Mouse (Mus musculus) stomach, postnatal 0 days (tissue): ENCODE results near the gene Dcxr. TPM values are rescaled to one million over a fixed set of nuclear protein-coding genes. Genes with fewer than 3 reads are reported as not detected.

Experiments used
- ATAC-seq: fragments of 200-750 bp; cut with Nextera tagmentation; 2 replicates; pipeline ENCODE4 v1.8.0; 2017; ENCODE audit not compliant: low FRiP score, low TSS enrichment
- DNase-seq: peaks from one replicate; pipeline ENCODE4 v3.0.0-alpha.2; 2016; ENCODE audit warnings: low spot score
- H3K27ac ChIP-seq: fragments of 300-500 bp; sonication (generic); replicated peaks from 2 replicates; pipeline ENCODE4 v1.5.1; 2014; ENCODE audit warnings: mild to moderate bottlenecking, control low read depth
- H3K27me3 ChIP-seq: fragments of 300-500 bp; sonication (generic); 2 replicates; pipeline ENCODE4 v1.6.1; 2014; ENCODE audit warnings: low read length; ENCODE audit not compliant: control insufficient read depth, insufficient read depth
- H3K36me3 ChIP-seq: fragments of 300-500 bp; sonication (generic); 2 replicates; pipeline ENCODE4 v1.6.1; 2014; ENCODE audit warnings: low read length, mixed read lengths; ENCODE audit not compliant: control insufficient read depth, insufficient read depth
- H3K4me1 ChIP-seq: fragments of 300-500 bp; sonication (generic); replicated peaks from 2 replicates; pipeline ENCODE4 v1.6.1; 2014; ENCODE audit warnings: antibody characterized with exemption; ENCODE audit not compliant: control insufficient read depth, insufficient read depth
- H3K4me2 ChIP-seq: fragments of 300-500 bp; sonication (generic); replicated peaks from 2 replicates; pipeline ENCODE4 v1.6.1; 2014; ENCODE audit warnings: low read depth, mild to moderate bottlenecking, control low read depth, moderate library complexity
- H3K4me3 ChIP-seq: fragments of 300-500 bp; sonication (generic); 2 replicates; pipeline ENCODE4 v1.5.1; 2014; ENCODE audit warnings: low read depth, low read length, control low read depth
- H3K9ac ChIP-seq: fragments of 300-500 bp; sonication (generic); 2 replicates; pipeline ENCODE4 v1.6.1; 2014; ENCODE audit warnings: mild to moderate bottlenecking, low read length, control low read depth, mixed read lengths
- H3K9me3 ChIP-seq: fragments of 300-500 bp; sonication (generic); 2 replicates; pipeline ENCODE4 v1.6.1; 2016; ENCODE audit warnings: low read length; ENCODE audit not compliant: control insufficient read depth
- CTCF ChIP-seq: IDR thresholded peaks from 2 replicates; pipeline ENCODE4 v1.5.1; 2016; ENCODE audit warnings: antibody characterized with exemption, low read depth, mild to moderate bottlenecking, moderate library complexity
- EP300 ChIP-seq: optimal IDR thresholded peaks from 2 replicates; pipeline ENCODE3; 2016; ENCODE audit warnings: antibody characterized with exemption
- WGBS: fragments of 180-500 bp; shearing (Covaris S2); extraction: QIAGEN DNeasy Blood & Tissue Kit; methylation state at CpG from one replicate; pipeline ENCODE4 v1.1.7; 2014; 5-methylcytosine and 5-hydroxymethylcytosine counted together
- polyA plus RNA-seq: library from polyadenylated mRNA; unstranded; fragments of >200 nt; fragmentation: Nextera tagmentation; extraction: Ambion mirVana; gene quantifications from 2 replicates; pipeline ENCODE4 v1.2.1, GENCODE M21; 2015

Gene Dcxr
- polyA plus RNA-seq, 1 experiment from 2014 or later: 56.3 TPM

DNA sequence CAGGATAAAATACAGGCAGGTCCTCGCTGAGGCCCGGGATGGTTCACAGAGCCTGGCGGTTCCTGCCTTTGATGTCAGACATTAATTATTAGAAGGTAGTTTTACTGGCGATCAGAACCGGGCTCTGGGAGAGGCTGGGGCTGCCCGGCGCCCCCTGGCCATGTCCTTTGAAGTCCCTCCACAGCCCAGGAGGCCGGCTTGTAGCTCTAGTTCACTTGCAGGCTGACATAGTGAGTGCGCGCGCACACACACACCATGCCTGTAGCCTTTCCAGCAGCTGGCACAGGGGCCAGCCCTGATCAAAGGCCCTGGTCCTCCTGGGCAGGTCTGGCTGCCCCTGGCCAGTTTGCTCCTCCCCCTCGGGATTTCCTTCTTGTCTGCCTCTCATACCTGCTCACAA is 31.4 kb downstream of the Dcxr start:
- DNase-seq (peak; percentile 15), ATAC-seq (no peak)
- WGBS: 44% methylated on average over 12 of the region's 12 CpGs
- Histone ChIP-seq H3K27ac (peak overlapping the region; percentile 18; the same call in 1 of the 2 replicates), H3K9ac (no peak overlapping the region), H3K9me3 (no peaks in the 10 kb centered on the region), H3K4me2 (no peak overlapping the region), H3K4me3 (no peak overlapping the region), H3K4me1 (no peaks in the 10 kb centered on the region), H3K36me3 (0 out of 2 replicates have a peak, but pooled peaks cover 6% of the 10 kb centered on the region), H3K27me3 (no peaks in the 10 kb centered on the region)
- TF ChIP-seq EP300 (no peak), CTCF (no peak)

DNA sequence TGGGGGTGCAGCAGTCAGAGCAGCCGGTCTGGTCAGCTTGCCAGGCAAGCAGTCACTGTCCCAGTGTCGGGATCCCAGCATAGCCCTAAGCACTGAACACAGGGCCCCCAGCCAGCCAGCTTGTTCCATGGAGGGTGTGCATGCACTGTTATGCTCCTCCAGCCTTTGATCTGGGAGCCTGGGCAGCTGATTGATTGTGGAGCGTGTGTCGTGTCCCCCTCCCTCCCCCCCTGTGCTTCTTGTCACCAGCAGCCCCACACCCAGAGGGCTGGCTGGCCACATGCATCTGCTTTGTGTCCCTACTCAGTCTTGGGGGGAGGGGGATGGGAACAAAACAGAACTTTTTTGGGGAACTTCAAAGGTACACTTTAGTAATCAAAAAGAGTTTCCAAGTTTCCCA is 31.9 kb downstream of the Dcxr start:
- peak; percentile 24 for DNase-seq
- ATAC-seq: 0 out of 2 replicates have a peak, but pooled peaks have one; percentile 31

DNA sequence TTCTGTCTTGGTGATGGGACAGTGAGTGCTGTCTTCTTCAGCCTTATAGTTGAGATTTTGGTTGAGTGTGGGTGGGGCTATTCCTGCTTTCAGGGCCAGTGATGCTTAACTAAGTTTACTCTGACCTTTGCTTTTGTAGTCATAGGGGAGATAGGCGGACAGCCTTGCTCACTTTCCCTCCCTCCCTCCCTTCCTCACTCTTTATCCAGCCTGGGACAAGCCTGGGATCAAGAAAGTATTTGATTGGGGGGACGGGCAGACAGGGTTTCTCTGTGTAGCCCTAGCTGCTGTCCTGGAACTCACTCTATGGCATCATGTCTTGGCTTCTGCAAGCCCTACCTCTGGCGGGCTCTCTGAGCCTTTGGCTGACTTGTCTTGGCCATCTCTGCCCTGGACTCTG is 33.6 kb downstream of the Dcxr start:
- Histone ChIP-seq H3K9ac (no peak overlapping the region), H3K4me1 (no peaks in the 10 kb centered on the region), H3K4me3 (no peak overlapping the region), H3K36me3 (peaks cover 8% of the 10 kb centered on the region; the same call in 1 of the 2 replicates), H3K27me3 (no peaks in the 10 kb centered on the region), H3K9me3 (no peaks in the 10 kb centered on the region), H3K27ac (no peak overlapping the region), H3K4me2 (no peak overlapping the region)
- WGBS: 90% methylated on average over 3 of the region's 3 CpGs
- DNase-seq: no peak
- ATAC-seq: no peak
- TF ChIP-seq EP300: no peak
- TF ChIP-seq CTCF: no peak

More for the DNA sequence above, 31.9 kb downstream of the Dcxr start:
- H3K36me3 ChIP-seq: 0 out of 2 replicates have a peak, but pooled peaks cover 4% of the 10 kb centered on the region
- H3K4me2 ChIP-seq: no peak overlapping the region
- 25% methylated on average over 4 of the region's 4 CpGs for WGBS
- no peaks in the 10 kb centered on the region for H3K9me3 ChIP-seq
- peak overlapping the region; percentile 18; the same call in 1 of the 2 replicates for H3K27ac ChIP-seq
- no peaks in the 10 kb centered on the region for H3K4me1 ChIP-seq
- H3K27me3 ChIP-seq: no peaks in the 10 kb centered on the region
- H3K9ac ChIP-seq: no peak overlapping the region
- no peak overlapping the region for H3K4me3 ChIP-seq
- TF ChIP-seq EP300: no peak
- TF ChIP-seq CTCF: no peak

DNA sequence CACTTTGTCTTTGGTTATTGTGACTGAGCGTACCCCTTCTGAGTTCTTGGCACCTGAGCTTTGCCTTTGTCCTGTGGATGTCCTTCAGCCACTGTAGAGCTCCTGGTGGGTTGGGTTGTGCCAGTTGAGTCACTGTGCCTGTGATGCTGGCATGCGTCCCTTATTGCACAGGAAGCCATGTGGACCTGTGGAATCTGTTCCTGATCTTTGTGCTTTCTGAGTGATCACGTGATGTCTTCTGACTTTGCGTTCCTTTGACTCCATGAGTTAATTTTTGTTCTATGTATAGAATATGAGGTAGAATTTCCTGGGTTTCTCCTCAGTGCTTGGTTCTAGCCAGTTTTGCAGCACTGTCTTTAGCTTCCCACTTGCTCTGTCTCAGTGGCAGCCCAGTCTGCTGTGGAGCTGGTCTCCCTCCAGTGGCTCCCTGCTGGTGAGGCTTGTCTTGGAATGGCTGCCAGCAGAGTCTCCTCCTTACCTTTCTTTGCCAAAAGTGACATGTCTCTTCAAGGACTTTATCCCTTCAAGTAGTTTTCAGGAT is 34.5 kb downstream of the Dcxr start:
- ATAC-seq: no peak
- DNase-seq: no peak
- WGBS: 80% methylated on average over 4 of the region's 4 CpGs
- H3K4me2 ChIP-seq: no peak overlapping the region
- H3K9me3 ChIP-seq: no peaks in the 10 kb centered on the region
- TF ChIP-seq EP300: no peak
- 0 out of 2 replicates have a peak, but pooled peaks have one; percentile 29 for TF ChIP-seq CTCF
- peaks cover 11% of the 10 kb centered on the region for H3K36me3 ChIP-seq
- no peak overlapping the region for H3K4me3 ChIP-seq
- no peaks in the 10 kb centered on the region for H3K27me3 ChIP-seq
- H3K27ac ChIP-seq: no peak overlapping the region
- no peaks in the 10 kb centered on the region for H3K4me1 ChIP-seq
- no peak overlapping the region for H3K9ac ChIP-seq

DNA sequence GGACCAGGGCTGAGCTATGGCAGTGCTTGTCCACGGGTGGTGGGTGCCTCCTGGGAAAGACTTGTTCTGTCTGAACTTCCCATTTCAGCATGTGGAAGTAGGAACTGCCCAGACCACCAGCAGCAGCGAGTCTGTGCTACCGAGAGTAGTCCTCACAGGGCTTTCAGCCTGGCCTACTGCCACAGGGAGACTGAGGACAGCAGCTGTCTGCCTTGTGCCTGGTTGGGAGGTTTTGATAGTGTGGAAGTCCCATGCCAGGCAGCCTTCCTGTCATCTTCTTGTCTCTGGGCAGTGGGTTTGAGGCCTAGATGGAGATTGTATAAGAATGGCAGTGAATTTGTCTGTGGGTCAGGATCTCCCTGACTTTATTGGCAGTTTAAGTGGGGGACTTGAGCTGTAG is 37.7 kb downstream of the Dcxr start:
- H3K9me3 ChIP-seq: no peaks in the 10 kb centered on the region
- 75% methylated on average over 3 of the region's 3 CpGs for WGBS
- no peak overlapping the region for H3K4me3 ChIP-seq
- H3K27me3 ChIP-seq: no peaks in the 10 kb centered on the region
- DNase-seq (no peak), ATAC-seq (no peak)
- TF ChIP-seq CTCF (no peak), EP300 (no peak)
- H3K4me1 ChIP-seq: peaks cover 4% of the 10 kb centered on the region; the same call in 1 of the 2 replicates
- no peak overlapping the region for H3K9ac ChIP-seq
- peaks cover 7% of the 10 kb centered on the region for H3K36me3 ChIP-seq
- H3K4me2 ChIP-seq: no peak overlapping the region
- no peak overlapping the region for H3K27ac ChIP-seq

- DNase-seq: peak; percentile 70
- 50% methylated on average over 20 of the region's 20 CpGs for WGBS
- H3K27ac ChIP-seq: peak overlapping the region; percentile 65
Observed at GRCm38 (mm10) chr11:120686650-120687272, 40.3 kb downstream of the Dcxr start.

More at GRCm38 (mm10) chr11:120686650-120687272, 40.3 kb downstream of the Dcxr start:
- ATAC-seq: 0 out of 2 replicates have a peak, but pooled peaks have one; percentile 38
- TF ChIP-seq EP300: no peak
- no peak overlapping the region for H3K4me3 ChIP-seq
- peaks cover 7% of the 10 kb centered on the region for H3K36me3 ChIP-seq
- no peaks in the 10 kb centered on the region for H3K27me3 ChIP-seq
- H3K9me3 ChIP-seq: no peaks in the 10 kb centered on the region
- peak overlapping the region; percentile 38; the same call in 1 of the 2 replicates for H3K9ac ChIP-seq
- H3K4me2 ChIP-seq: 0 out of 2 replicates have a peak overlapping the region, but pooled peaks have one; percentile 17
- peaks cover 4% of the 10 kb centered on the region; the same call in 1 of the 2 replicates for H3K4me1 ChIP-seq
